Mouse (Mus musculus) G1E-ER4 (cell line): ENCODE data around the gene Adtrp. TPM values are rescaled to one million over a fixed set of nuclear protein-coding genes. Genes with fewer than 3 reads are reported as not detected.

ENCODE experiments used
- GATA1 ChIP-seq: IDR thresholded peaks from one replicate; pipeline ENCODE4 v1.8.0; 2012; ENCODE audit warnings: low read length, inconsistent platforms
- polyA plus RNA-seq: library from polyadenylated mRNA; stranded (reverse); fragments of >175 nt; gene quantifications from 2 replicates; pipeline ENCODE4 v1.2.3, GENCODE M21; 2012

The Adtrp gene
- polyA plus RNA-seq, 1 experiment, result not detected

DNA sequence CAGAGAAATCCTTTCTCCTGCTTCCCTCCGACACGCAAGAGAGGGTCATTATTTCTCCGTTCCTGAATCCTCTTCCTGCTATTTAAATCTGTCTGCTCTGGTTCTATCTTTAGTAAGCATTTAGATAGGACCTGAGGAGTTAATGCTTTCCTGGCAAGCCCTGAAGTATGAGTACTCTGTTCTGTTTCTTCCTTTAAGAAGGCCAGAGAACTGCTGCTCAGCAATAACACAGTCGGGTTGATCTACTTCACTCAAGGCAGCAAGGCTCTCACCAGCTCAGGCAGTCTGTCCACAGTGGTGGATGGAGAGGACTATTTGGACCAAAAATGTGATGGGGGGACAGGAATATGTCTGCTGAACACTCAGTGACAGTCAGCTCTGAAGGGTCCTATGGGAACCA is 39.7 kb downstream of the Adtrp start:
- TF ChIP-seq GATA1, result no peak

DNA sequence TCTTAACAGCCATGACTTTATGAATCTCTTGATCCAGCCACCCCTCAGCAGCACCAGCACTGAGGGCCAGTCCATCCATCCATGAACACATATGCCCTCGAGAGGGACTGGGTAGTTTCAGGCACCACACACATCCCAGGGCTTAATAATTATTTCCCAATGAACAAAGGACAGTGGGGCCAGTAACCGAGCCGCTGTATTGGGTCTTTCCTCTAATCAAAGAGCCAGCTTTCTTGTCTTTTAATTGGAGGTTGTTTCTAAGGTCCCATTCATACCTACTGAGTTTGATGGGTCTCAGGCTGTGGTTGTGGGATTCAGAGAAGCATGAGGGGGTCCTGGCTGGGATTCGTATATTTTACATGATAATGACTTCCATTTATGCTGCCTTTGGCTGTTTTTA is 40.2 kb downstream of the Adtrp start:
- no peak for TF ChIP-seq GATA1

DNA sequence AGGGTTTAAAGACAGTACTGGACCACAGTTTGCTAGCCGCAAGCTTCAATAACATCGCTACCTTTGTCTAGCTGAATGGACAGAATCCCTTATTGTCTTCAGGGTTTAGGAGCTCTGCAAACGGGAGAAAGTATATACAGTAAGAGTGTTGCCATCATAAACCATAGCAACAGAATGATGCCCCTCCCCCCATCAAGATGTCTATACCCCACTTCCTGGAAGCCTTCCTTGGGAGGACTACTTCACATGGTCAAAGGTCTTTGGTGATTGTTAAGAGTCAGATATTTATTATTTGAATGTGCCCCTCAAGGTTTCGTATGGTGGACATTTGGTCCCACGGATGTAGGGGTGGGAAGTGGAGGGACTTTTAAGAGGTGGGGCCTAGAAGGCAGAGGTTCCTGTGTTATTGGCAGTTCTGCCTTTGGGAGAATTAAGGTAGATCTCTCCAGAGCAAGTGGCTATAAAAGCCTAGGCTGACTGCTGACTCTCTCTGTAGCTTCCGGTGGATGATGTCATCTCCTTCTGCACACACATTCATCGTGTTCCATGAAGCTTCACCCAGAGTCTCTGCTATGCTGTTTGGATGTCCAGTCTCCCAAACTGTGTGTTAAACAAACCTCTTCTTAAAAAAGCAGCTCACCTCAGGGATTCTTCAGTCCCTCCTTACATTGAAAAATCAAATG is 42.2 kb downstream of the Adtrp start:
- no peak for TF ChIP-seq GATA1

DNA sequence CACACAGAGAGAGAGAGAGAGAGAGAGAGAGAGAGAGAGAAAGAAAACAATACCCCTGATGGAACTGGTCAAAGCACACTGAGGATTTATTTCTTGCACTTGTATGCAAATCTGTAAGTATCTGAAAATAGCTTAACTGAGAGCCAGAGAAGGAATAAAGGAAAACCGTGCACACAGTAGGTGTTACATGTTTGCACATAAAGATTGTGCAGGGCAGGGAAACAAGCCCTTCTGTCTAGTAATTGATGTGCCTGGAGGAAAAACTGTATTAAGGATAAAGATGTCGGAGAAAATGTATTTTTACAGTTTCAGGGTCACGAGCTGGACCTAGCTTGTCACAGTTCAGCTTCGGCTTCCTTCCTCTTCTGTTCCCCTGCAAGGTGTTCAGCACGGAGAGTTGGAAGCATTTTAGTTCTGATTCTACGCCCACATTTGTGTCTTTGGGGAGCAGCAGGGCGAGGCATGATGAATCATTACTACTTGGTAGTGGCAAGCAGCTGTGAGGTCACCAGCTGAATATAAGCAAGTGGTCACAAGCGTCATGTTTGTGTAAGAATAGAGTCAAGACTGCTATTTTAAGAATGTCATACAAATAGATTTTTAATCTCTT is 43.7 kb downstream of the Adtrp start:
- no peak for TF ChIP-seq GATA1

DNA sequence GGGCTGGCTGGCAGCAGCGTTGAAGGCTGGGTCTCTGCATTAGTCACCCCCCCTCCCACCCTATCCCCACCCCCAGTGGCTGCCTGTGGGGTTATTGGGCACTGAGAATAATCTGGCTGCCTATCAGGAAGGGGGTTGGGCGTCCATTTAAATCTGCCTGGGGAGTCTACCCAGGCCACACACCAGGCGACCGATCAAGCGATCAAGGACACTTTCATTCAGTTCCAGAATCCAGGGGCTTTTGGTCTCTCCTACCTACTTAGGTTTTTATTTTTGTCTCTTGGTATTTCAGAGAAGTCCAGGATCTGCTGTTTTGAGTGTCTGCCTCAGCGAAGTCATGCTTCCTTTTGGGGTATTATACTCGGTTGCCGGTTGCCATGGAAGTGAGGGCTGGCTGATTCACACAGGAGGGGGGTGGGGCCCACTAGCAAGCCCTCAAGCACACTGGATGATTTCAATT is 46.3 kb downstream of the Adtrp start:
- TF ChIP-seq GATA1, result no peak

DNA sequence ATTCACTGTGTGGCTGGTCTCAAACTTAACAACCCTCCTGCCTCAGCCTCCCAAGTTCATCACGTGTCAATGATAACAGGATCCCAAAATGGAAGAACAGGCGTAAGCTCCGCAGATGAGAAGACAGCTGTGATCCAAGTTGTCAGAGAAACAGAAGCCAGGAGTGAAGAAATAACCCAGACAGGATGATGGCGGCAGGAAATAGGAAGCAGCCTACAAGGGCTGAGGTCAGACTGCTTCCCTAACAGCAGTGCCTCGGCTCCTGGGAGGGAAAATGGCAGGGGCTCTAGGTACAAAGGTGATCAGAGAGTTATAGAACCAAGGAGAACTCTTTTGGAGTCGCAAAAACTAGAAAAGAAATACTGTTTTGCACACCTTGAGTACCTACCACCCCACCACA is 54.6 kb downstream of the Adtrp start:
- no peak for TF ChIP-seq GATA1

DNA sequence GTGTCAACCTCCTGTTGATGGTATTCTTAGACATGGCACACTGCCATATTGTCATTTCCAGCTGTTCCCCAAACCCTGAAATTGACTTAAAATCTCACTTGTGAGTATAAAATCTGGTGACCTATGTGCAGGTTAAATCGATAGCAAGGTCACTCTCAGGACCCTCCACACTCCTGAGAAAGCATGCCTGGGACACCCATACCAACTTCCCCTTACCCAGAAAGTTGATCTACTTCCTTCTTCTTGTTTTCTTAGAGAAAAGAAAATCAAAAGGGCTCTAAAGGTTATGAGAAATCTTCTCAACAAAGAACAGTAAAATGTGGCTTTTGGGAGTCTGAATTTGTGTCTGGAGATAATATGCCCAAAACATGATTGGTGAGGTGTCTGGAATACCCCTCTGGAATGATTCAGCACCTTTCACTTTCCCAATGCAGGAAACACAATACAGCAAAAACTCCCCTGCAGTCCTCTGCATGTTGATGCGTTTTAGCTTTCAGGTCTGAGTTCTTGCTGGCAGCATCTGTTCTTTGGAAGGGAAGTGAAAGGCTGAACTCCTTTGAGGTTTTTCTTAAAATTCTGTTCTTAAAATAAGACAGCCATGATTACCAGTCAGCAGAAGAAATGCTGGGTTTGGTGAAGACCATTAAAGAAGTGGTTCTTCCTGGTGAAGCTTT is 59.5 kb downstream of the Adtrp start:
- TF ChIP-seq GATA1, result no peak

DNA sequence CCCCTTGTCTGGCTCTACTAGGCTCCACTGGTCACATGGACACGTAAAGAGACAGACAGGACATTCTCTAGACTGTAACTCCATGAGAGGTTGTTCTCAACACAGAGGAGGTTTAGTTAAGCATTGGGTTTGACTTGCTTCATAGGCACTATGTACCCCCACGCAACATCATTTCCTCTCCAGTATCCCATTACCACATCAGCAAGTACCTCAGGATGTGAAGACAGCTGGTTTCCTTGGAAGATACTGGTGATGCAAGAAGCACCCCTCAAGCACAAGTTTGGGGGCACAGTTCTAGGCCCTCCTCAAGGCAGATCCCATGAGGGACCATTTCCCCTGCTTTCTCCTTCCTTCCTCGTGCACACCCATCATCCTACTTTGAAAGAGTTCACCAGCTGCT is 60.8 kb downstream of the Adtrp start:
- TF ChIP-seq GATA1, result no peak

DNA sequence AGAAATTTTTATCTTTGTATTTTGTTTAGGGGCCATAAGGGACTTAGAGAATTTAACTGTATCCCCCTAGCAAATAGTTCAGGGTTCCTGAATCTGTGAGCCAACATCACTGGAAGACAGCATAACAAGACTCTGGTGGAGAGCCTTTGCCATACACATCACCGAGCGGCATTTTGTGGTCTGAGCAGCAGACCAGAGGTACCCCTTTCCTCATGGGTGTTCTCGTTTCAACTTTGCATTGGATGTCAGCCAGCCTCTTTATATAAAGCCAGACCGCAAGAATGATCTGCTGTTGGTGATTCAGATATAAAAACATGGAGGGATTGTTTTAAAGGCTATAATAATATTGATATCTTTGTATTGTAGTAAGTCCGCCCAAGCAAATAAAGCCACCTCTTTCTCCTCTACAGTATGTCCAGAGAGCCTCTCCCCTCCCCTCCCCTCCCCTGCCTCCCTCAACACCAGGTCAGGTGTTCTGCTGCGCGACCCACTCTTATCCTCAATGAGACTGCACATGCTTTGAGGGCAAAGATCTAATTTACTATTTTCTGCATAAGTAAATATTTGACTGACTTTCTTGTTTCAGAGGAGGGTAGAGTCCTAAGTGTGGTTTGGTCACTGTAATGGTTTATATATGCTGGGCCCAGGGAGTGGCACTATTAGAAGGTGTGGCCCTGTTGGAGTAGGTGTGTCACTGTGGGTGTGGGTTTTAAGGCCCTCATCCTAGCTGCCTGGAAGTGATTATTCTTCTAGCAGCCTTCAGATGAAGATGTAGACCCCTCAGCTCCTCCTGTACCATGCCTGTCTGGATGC is 62.4 kb downstream of the Adtrp start:
- TF ChIP-seq GATA1, result no peak

DNA sequence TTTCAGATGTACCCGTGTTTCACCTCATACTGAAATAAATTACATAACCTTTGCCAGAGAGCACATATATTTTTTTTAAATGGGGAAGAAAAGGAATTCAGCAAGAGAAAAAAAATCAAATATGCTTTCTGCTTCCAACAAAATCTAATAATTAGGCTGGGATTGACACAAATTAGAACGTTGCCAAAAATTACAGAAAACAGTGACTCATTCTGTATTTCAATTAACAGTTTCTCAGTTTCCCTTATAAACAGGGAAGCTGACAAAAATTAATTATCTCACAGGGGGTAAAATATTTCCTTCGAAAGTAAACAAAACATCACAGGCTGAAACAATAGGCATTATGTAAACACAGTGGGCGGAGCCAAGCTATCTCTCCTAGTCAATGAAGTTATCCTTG is 67.2 kb downstream of the Adtrp start:
- no peak for TF ChIP-seq GATA1

DNA sequence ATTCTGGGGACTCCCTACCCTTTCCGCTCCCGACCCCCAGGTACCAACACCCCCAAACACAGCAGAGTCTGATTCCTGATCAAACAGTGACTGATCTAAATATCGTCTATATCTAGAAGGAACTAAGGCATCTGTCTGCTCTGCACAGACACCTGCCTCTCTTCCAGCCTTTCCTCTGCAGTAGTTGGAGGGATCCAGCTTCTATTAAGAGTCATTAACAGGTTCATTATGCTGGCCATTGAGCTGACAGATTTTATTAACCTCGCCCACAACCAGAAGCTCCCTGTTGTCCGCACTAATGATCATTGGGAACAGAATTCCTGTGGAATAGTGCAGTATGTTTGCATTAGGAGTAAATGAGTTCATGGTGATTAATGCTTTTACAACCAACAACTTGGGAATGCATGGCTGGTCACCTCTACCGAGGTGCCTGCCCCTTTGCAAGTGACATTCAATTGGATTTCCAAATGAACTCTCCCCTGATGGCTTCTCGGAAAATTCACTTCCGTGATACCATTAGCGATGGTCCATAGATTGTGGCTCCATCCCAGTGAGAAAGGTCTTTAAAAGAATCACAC is 67.8 kb downstream of the Adtrp start:
- TF ChIP-seq GATA1, result no peak

DNA sequence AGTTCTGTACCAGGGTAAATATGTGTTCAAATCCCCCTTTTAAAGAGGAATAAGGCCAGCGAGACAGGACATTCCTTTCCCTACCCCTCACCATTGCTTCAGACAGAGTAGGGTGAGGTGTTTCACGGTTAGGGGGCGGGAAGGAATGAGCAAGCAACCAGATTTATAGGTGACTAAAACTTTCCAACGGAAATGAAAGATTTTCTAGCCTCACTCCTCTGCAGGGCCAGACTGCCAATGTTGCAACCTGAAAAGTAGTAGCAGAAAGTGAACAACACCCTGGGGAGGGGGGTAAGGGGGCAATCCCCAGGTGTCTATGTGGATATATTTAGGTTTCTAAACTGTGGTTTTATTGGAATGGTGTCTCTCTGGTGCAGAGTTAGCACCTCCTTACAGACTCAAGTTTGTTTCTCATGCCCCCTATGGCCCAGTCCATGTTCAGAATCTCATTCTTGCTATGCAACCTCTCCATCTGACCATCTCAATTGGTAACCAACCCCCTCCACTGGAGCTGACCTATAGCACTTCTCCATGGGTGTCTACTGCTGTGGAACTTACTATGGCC is 73.6 kb downstream of the Adtrp start:
- TF ChIP-seq GATA1, result no peak

DNA sequence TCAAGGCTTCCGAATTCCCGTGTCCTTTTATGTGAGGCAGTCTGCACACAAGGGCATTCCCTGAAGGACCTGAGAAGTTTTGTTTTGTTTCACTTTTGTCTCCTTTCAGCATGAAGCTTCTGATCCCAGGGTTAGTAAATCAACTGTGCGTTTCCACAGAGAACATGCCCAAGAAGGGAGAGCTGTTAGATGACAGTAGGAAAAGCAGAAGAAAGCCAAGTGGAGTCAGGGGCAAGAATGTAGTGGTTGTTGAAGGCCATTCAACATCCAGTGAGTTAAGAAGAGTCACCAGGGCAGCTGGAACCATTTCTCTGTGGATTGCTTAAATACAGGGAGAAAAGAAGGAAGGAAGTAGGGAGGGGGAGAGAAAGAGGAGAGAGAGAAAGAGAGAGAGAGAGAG is 76.4 kb downstream of the Adtrp start:
- no peak for TF ChIP-seq GATA1

DNA sequence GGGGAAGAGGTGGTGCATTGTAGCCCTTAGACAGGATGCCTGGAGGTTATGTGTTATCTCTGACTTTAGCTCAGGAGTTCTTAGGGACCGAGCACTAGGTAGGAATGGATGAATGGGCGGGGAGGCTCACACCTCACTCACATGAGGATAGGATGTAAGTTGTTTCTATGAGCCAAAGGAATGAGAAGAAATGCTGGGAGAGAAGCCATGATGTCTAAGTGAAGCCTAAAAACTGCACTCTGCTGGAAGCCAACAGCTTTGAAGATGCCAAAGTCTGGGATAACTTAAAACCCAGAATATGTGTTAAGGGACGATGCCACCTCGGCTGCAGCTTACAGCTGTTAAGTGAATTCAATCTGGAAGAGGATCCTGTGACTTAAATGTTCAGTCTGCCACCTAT is 79.5 kb downstream of the Adtrp start:
- TF ChIP-seq GATA1, result no peak

DNA sequence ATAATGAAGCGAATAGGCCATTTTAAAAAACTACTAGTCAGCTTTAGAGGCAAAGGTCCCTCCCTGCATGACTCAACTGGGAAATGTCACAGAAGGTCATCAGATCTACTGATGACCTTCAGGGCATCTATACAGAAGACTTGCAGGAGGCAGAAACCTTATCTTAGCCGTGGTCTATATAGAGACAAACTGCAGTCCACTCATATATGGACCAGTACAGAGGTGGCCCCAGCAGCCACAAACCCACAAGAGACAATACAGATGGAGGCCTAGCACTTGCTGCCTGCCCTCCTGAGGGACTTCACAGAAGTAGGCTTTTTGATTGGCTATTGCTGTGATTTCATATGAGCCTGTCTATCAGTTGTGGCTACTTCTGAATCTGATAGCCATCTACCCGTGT is 85.5 kb downstream of the Adtrp start:
- TF ChIP-seq GATA1, result no peak
